9 mouse cellular contexts compared by ENCODE assay signal in genomic region chr10:70244921-70245558, GRCm38 (mm10). TPM values are rescaled to one million over a fixed set of nuclear protein-coding genes. Genes with fewer than 3 reads are reported as not detected.
DNase-seq lines count a peak whose midpoint lies in the region; ATAC-seq and TF ChIP-seq lines count a peak whose summit lies in the region.
"Had no signal": no experiment of that assay in that cellular context is flagged by ENCODE, and none has a peak within 500 bp of the region (broad histone marks: within the 10 kb centered on the region; RNA-seq: fewer than 3 reads in every experiment).

Gene Slc16a9, plus strand, starts transcription at chr10:70245100.

- intact Hi-C loops in left cerebral cortex, adult 2 months (cut with DNase I), result no loop called here

- H3K4me3 ChIP-seq in left cerebral cortex, adult 2 months, result peak within 1 kb of the TSS; percentile 59
- H3K4me3 ChIP-seq in intestine, postnatal 0 days (ENCODE audit: low read depth, low read length), result peak within 1 kb of the TSS; percentile 59
- H3K4me3 ChIP-seq in limb, embryonic 15.5 days, result peak within 1 kb of the TSS; percentile 66
- H3K4me3 ChIP-seq in midbrain, embryonic 13.5 days (replicated peaks), result peak within 1 kb of the TSS; percentile 66
- H3K4me3 ChIP-seq in stomach, postnatal 0 days (ENCODE audit: low read depth, low read length), result peak within 1 kb of the TSS; percentile 65

- H3K27ac ChIP-seq in left cerebral cortex, adult 2 months, result no peak within 1 kb of the TSS; the same call in 1 of the 2 replicates
- no peak within 1 kb of the TSS for H3K27ac ChIP-seq in intestine, postnatal 0 days (ENCODE audit: low read depth, low read length)
- no peak within 1 kb of the TSS for H3K27ac ChIP-seq in limb, embryonic 15.5 days
- no peak within 1 kb of the TSS for H3K27ac ChIP-seq in midbrain, embryonic 13.5 days
- H3K27ac ChIP-seq in stomach, postnatal 0 days (replicated peaks), result peak within 1 kb of the TSS; percentile 45; the same call in 1 of the 2 replicates

- TF ChIP-seq CTCF in left cerebral cortex, adult 2 months (IDR thresholded peaks at IDR 0.05), result peak; percentile 20
- peak; percentile 62 for TF ChIP-seq CTCF in intestine, postnatal 0 days (IDR thresholded peaks at IDR 0.05; ENCODE audit: low read depth)
- peak; percentile 65 for TF ChIP-seq CTCF in stomach, postnatal 0 days (IDR thresholded peaks at IDR 0.05; ENCODE audit: low read depth)

- H3K9me3 ChIP-seq in intestine, postnatal 0 days (ENCODE audit: control insufficient read depth), result no peaks in the 10 kb centered on the region
- H3K9me3 ChIP-seq in limb, embryonic 15.5 days, result no peaks in the 10 kb centered on the region
- no peaks in the 10 kb centered on the region for H3K9me3 ChIP-seq in midbrain, embryonic 13.5 days
- no peaks in the 10 kb centered on the region for H3K9me3 ChIP-seq in stomach, postnatal 0 days (ENCODE audit: control insufficient read depth, low read length)

- H3K4me1 ChIP-seq in intestine, postnatal 0 days (replicated peaks; ENCODE audit: control insufficient read depth, insufficient read depth, low read length), result no peaks in the 10 kb centered on the region
- peaks cover 17% of the 10 kb centered on the region for H3K4me1 ChIP-seq in limb, embryonic 15.5 days
- H3K4me1 ChIP-seq in midbrain, embryonic 13.5 days (replicated peaks), result peaks cover 17% of the 10 kb centered on the region
- H3K4me1 ChIP-seq in stomach, postnatal 0 days (replicated peaks; ENCODE audit: control insufficient read depth, insufficient read depth), result peaks cover 4% of the 10 kb centered on the region; the same call in 1 of the 2 replicates

- peak within 1 kb of the TSS; percentile 47 for H3K9ac ChIP-seq in intestine, postnatal 0 days (ENCODE audit: low read depth, low read length)
- H3K9ac ChIP-seq in limb, embryonic 15.5 days, result peak within 1 kb of the TSS; percentile 56
- H3K9ac ChIP-seq in midbrain, embryonic 13.5 days (replicated peaks), result peak within 1 kb of the TSS; percentile 76
- peak within 1 kb of the TSS; percentile 70 for H3K9ac ChIP-seq in stomach, postnatal 0 days (ENCODE audit: low read length)

- H3K4me2 ChIP-seq in intestine, postnatal 0 days (replicated peaks; ENCODE audit: low read depth), result peak within 1 kb of the TSS; percentile 91
- H3K4me2 ChIP-seq in limb, embryonic 15.5 days, result peak within 1 kb of the TSS; percentile 95
- peak within 1 kb of the TSS; percentile 96 for H3K4me2 ChIP-seq in midbrain, embryonic 13.5 days (replicated peaks)
- peak within 1 kb of the TSS; percentile 90 for H3K4me2 ChIP-seq in stomach, postnatal 0 days (replicated peaks; ENCODE audit: low read depth)

- DNase-seq in left cerebral cortex, adult 2 months (ENCODE audit: extremely low spot score in 1 of 2, low spot score in 2 of 2), result peak; percentile 20 to 37
- no peak for DNase-seq in left cerebral cortex, adult 8-10 months (ENCODE audit: low spot score in 2 of 2)
- DNase-seq in embryo, embryonic 10.5 days (ENCODE audit: low spot score), result peak; percentile 81
- peak; percentile 98 for DNase-seq in heart, adult 11 months
- DNase-seq in stomach, postnatal 0 days (ENCODE audit: low spot score), result peak; percentile 74

- WGBS in intestine, postnatal 0 days, result under 1% methylated on average over 50 of the region's 54 CpGs
- under 1% methylated on average over 53 of the region's 54 CpGs for WGBS in limb, embryonic 15.5 days
- 0% methylated on average over 52 of the region's 54 CpGs for WGBS in midbrain, embryonic 13.5 days
- under 1% methylated on average over 50 of the region's 54 CpGs for WGBS in stomach, postnatal 0 days

- H3K36me3 ChIP-seq in intestine, postnatal 0 days (ENCODE audit: control insufficient read depth, insufficient read depth), result no peaks in the 10 kb centered on the region
- no peaks in the 10 kb centered on the region for H3K36me3 ChIP-seq in limb, embryonic 15.5 days
- H3K36me3 ChIP-seq in midbrain, embryonic 13.5 days, result no peaks in the 10 kb centered on the region
- no peaks in the 10 kb centered on the region for H3K36me3 ChIP-seq in stomach, postnatal 0 days (ENCODE audit: control insufficient read depth, insufficient read depth, low read length)

- H3K27me3 ChIP-seq in intestine, postnatal 0 days (replicated peaks; ENCODE audit: control insufficient read depth, insufficient read depth, low read length), result peaks cover 32% of the 10 kb centered on the region
- peaks cover 43% of the 10 kb centered on the region for H3K27me3 ChIP-seq in limb, embryonic 15.5 days
- peaks cover 42% of the 10 kb centered on the region for H3K27me3 ChIP-seq in midbrain, embryonic 13.5 days
- H3K27me3 ChIP-seq in stomach, postnatal 0 days (ENCODE audit: control insufficient read depth, insufficient read depth, low read length), result no peaks in the 10 kb centered on the region

- no peak for TF ChIP-seq EP300 in stomach, postnatal 0 days (optimal IDR thresholded peaks at IDR 0.05)

- ATAC-seq in intestine, postnatal 0 days, result peak; percentile 41
- peak; percentile 86 for ATAC-seq in limb, embryonic 15.5 days (ENCODE audit: insufficient number of reproducible peaks, low FRiP score, low TSS enrichment, low read depth)
- ATAC-seq in midbrain, embryonic 13.5 days, result peak; percentile 93
- peak; percentile 90 for ATAC-seq in stomach, postnatal 0 days (ENCODE audit: low FRiP score, low TSS enrichment)

RNA-seq across cellular contexts. Expression of gene Slc16a9, which starts in this region (rescaled TPM):
- 1 to 10 TPM; 1.2 to 2.7 TPM for total RNA-seq in left cerebral cortex, adult 2 months (2021)
- total RNA-seq in left cerebral cortex, adult 8-10 months (2022), result 1 to 10 TPM; 1.7 to 3.0 (median 2.1) TPM
- polyA plus RNA-seq in intestine, postnatal 0 days (2015; fragmentation: Nextera tagmentation; extraction: Ambion mirVana), result 0.52 and 0.78 TPM in 2 replicates
- 1.4 and 2.4 TPM in 2 replicates for polyA plus RNA-seq in limb, embryonic 15.5 days (2015; fragmentation: Nextera tagmentation; extraction: Ambion mirVana)
- polyA plus RNA-seq in midbrain, embryonic 13.5 days (2015; fragmentation: Nextera tagmentation; extraction: Ambion mirVana), result 0.82 and 1.5 TPM in 2 replicates
- 2.5 and 2.9 TPM in 2 replicates for polyA plus RNA-seq in stomach, postnatal 0 days (2015; fragmentation: Nextera tagmentation; extraction: Ambion mirVana)
- polyA plus RNA-seq: C2C12 had no signal

Comparison
In these comparisons a context has a peak if more than half of its experiments do, and no peak if none do; other contexts are left out.
1. DNase-seq: peak in left cerebral cortex, adult 2 months (2 of 2), embryo, embryonic 10.5 days (single experiment), heart, adult 11 months (single experiment) and stomach, postnatal 0 days (single experiment); none in left cerebral cortex, adult 8-10 months (0 of 2).
2. Peak in ATAC-seq, H3K4me3 ChIP-seq, H3K9ac ChIP-seq and H3K4me2 ChIP-seq in intestine, postnatal 0 days; RNA of the gene not detected or under 1 TPM.
3. ATAC-seq: peak in every context shown above with its lines; median percentile 93 in midbrain, embryonic 13.5 days; 90 in stomach, postnatal 0 days; 86 in limb, embryonic 15.5 days; 41 in intestine, postnatal 0 days.
4. Peak in every context shown above with its lines, with median percentiles within 50 percentile points of each other: H3K4me3 ChIP-seq, CTCF ChIP-seq, H3K4me2 ChIP-seq and H3K9ac ChIP-seq.